Mouse (Mus musculus) liver, embryonic 14.5 days (tissue): ENCODE data around the gene Srpx. TPM values are rescaled to one million over a fixed set of nuclear protein-coding genes. Genes with fewer than 3 reads are reported as not detected.
A peak's percentile ranks its signal among the peaks of the same experiment; 100 is the strongest.

Experiments
- ATAC-seq: fragments of 200-750 bp; cut with Nextera tagmentation; 2 replicates; pipeline ENCODE4 v1.8.0; 2017; ENCODE audit warnings: moderate number of reproducible peaks, mild to moderate bottlenecking, moderate library complexity; ENCODE audit not compliant: insufficient read depth
- DNase-seq, 3 experiments: peaks; one replicate each; pipeline ENCODE4 v3.0.0-alpha.2; 2012 to 2013; ENCODE audit warnings: low read depth in 3 of 3, low spot score in 3 of 3
- H3K27ac ChIP-seq: fragments of 300-500 bp; sonication (generic); 2 replicates; pipeline ENCODE4 v1.5.1; 2014; ENCODE audit warnings: moderate library complexity, mild to moderate bottlenecking, control low read depth, inconsistent platforms
- H3K27me3 ChIP-seq: fragments of 300-500 bp; sonication (generic); 2 replicates; pipeline ENCODE4 v1.6.1; 2014; ENCODE audit warnings: mild to moderate bottlenecking, low read length, moderate library complexity; ENCODE audit not compliant: control insufficient read depth, insufficient read depth
- H3K36me3 ChIP-seq: fragments of 300-500 bp; sonication (generic); replicated peaks from 2 replicates; pipeline ENCODE4 v1.6.1; 2014; ENCODE audit warnings: low read depth; ENCODE audit not compliant: control insufficient read depth, insufficient read depth
- H3K4me1 ChIP-seq, 2 experiments: fragments of 200-500 bp in 1 of 2; fragments of 300-500 bp in 1 of 2; sonication (generic) in 1 of 2; replicated peaks; 2 replicates each; pipeline ENCODE4 v1.6.1; 2012 to 2014; ENCODE audit warnings: antibody characterized with exemption in 1 of 2, inconsistent platforms in 1 of 2, low read length in 1 of 2; ENCODE audit not compliant: control insufficient read depth in 2 of 2, insufficient read depth in 2 of 2
- H3K4me2 ChIP-seq: fragments of 300-500 bp; sonication (generic); 2 replicates; pipeline ENCODE4 v1.6.1; 2014; ENCODE audit warnings: low read depth, mild to moderate bottlenecking, control low read depth, moderate library complexity
- H3K4me3 ChIP-seq, 2 experiments: fragments of 200-500 bp in 1 of 2; fragments of 300-500 bp in 1 of 2; sonication (generic) in 1 of 2; 2 replicates each; pipeline ENCODE4 v1.5.1; 2012 to 2014; ENCODE audit warnings: low read depth in 2 of 2, low read length in 2 of 2, mild to moderate bottlenecking in 2 of 2, control low read depth in 1 of 2, inconsistent platforms in 1 of 2, moderate library complexity in 1 of 2; ENCODE audit not compliant: insufficient read depth in 1 of 2
- H3K9ac ChIP-seq: fragments of 300-500 bp; sonication (generic); replicated peaks from 2 replicates; pipeline ENCODE4 v1.6.1; 2014; ENCODE audit warnings: mild to moderate bottlenecking, control low read depth, moderate library complexity
- H3K9me3 ChIP-seq: fragments of 300-500 bp; sonication (generic); 2 replicates; pipeline ENCODE4 v1.6.1; 2016; ENCODE audit warnings: low read length, mixed read lengths; ENCODE audit not compliant: control insufficient read depth
- CTCF ChIP-seq: IDR thresholded peaks from 2 replicates; pipeline ENCODE4 v1.5.1; 2016; ENCODE audit warnings: antibody characterized with exemption, low read depth, control low read depth
- EP300 ChIP-seq: IDR thresholded peaks from 2 replicates; pipeline ENCODE4 v1.6.1; 2016; ENCODE audit warnings: antibody characterized with exemption, low read depth
- WGBS: fragments of 180-500 bp; shearing (Covaris S2); extraction: QIAGEN DNeasy Blood & Tissue Kit; methylation state at CpG from one replicate; pipeline ENCODE4 v1.1.7; 2014; ENCODE audit not compliant: insufficient replicate concordance; 5-methylcytosine and 5-hydroxymethylcytosine counted together
- polyA plus RNA-seq, 2 experiments: library from polyadenylated mRNA; depleted of rRNA in 1 of 2; stranded (reverse) in 1 of 2; unstranded in 1 of 2; fragments of >200 nt; fragmentation: Nextera tagmentation in 1 of 2; extraction: Ambion mirVana in 1 of 2; gene quantifications; 2 replicates each; pipeline versions ENCODE4 v1.2.1 to v1.2.3; 2012 to 2014

The Srpx gene
- polyA plus RNA-seq, 2 experiments = 0.71 to 0.72 TPM

- Histone ChIP-seq H3K4me3 (no peak overlapping the region), H3K9me3 (no peaks in the 10 kb centered on the region), H3K27ac (no peak overlapping the region), H3K27me3 (no peaks in the 10 kb centered on the region), H3K9ac (no peak overlapping the region), H3K36me3 (no peaks in the 10 kb centered on the region), H3K4me1 (no peaks in the 10 kb centered on the region), H3K4me2 (no peak overlapping the region)
- DNase-seq (no peak), ATAC-seq (no peak)
- no peak for TF ChIP-seq CTCF
- TF ChIP-seq EP300 = no peak
- WGBS = 58% methylated on average over 4 of the region's 4 CpGs
Observed at GRCm38 (mm10) chrX:10062201-10062600, 55.3 kb downstream of the Srpx start.

- Histone ChIP-seq H3K27me3 (no peaks in the 10 kb centered on the region), H3K4me3 (no peak overlapping the region), H3K9ac (no peak overlapping the region), H3K4me1 (no peaks in the 10 kb centered on the region), H3K36me3 (no peaks in the 10 kb centered on the region), H3K9me3 (no peaks in the 10 kb centered on the region), H3K4me2 (no peak overlapping the region), H3K27ac (no peak overlapping the region)
- TF ChIP-seq CTCF (peak; percentile 34; the same call in 1 of the 2 replicates), EP300 (no peak)
- ATAC-seq (no peak), DNase-seq (no peak)
Observed at GRCm38 (mm10) chrX:10034666-10035065, 82.8 kb downstream of the Srpx start.

GRCm38 (mm10) chrX:10010202-10010601, 107.3 kb downstream of the Srpx start:
- no peak overlapping the region for H3K27ac ChIP-seq
- no peaks in the 10 kb centered on the region for H3K4me1 ChIP-seq
- H3K9ac ChIP-seq = no peak overlapping the region
- ATAC-seq (no peak), DNase-seq (no peak)
- H3K27me3 ChIP-seq = no peaks in the 10 kb centered on the region
- H3K4me3 ChIP-seq = no peak overlapping the region
- H3K4me2 ChIP-seq = no peak overlapping the region
- no peaks in the 10 kb centered on the region for H3K36me3 ChIP-seq
- no peak for TF ChIP-seq CTCF
- no peak for TF ChIP-seq EP300
- no peaks in the 10 kb centered on the region for H3K9me3 ChIP-seq

GRCm38 (mm10) chrX:10007675-10008270, 109.7 kb downstream of the Srpx start:
- Histone ChIP-seq H3K9ac (no peak overlapping the region), H3K4me2 (no peak overlapping the region), H3K27me3 (no peaks in the 10 kb centered on the region), H3K36me3 (no peaks in the 10 kb centered on the region), H3K27ac (no peak overlapping the region), H3K4me1 (no peaks in the 10 kb centered on the region), H3K4me3 (no peak overlapping the region), H3K9me3 (no peaks in the 10 kb centered on the region)
- WGBS = 75% methylated on average over 1 of the region's 1 CpGs
- DNase-seq (no peak), ATAC-seq (no peak)
- TF ChIP-seq CTCF (no peak), EP300 (no peak)

GRCm38 (mm10) chrX:10005946-10006345, 111.6 kb downstream of the Srpx start:
- no peaks in the 10 kb centered on the region for H3K9me3 ChIP-seq
- WGBS = 35% methylated on average over 1 of the region's 1 CpGs
- H3K4me3 ChIP-seq = no peak overlapping the region
- TF ChIP-seq CTCF (no peak), EP300 (no peak)
- H3K4me2 ChIP-seq = no peak overlapping the region
- no peak overlapping the region for H3K27ac ChIP-seq
- H3K36me3 ChIP-seq = no peaks in the 10 kb centered on the region
- no peak overlapping the region for H3K9ac ChIP-seq
- no peaks in the 10 kb centered on the region for H3K27me3 ChIP-seq
- H3K4me1 ChIP-seq = no peaks in the 10 kb centered on the region
- ATAC-seq = no peak
- DNase-seq = no peak
